Mouse (Mus musculus) olfactory bulb, adult 2 months (tissue): ENCODE measurements around the gene Gm5617. TPM values are rescaled to one million over a fixed set of nuclear protein-coding genes. Genes with fewer than 3 reads are reported as not detected.

Source experiments
- H3K27ac ChIP-seq: fragments of 200-500 bp; 2 replicates; pipeline ENCODE4 v1.5.1; 2012; ENCODE audit warnings: low read depth, low read length; ENCODE audit not compliant: insufficient read depth
- H3K4me1 ChIP-seq: fragments of 200-500 bp; 2 replicates; pipeline ENCODE4 v1.6.1; 2012; ENCODE audit warnings: low read length; ENCODE audit not compliant: control insufficient read depth, insufficient read depth
- H3K4me3 ChIP-seq: fragments of 200-500 bp; 2 replicates; pipeline ENCODE4 v1.5.1; 2012; ENCODE audit warnings: mild to moderate bottlenecking, low read depth, low read length, moderate library complexity; ENCODE audit not compliant: insufficient read depth
- CTCF ChIP-seq: fragments of 200-500 bp; IDR thresholded peaks from 2 replicates; pipeline ENCODE4 v1.5.1; 2012; ENCODE audit warnings: low read depth, mild to moderate bottlenecking, low read length, moderate library complexity; ENCODE audit not compliant: insufficient read depth
- POLR2A ChIP-seq: fragments of 200-500 bp; IDR thresholded peaks from 2 replicates; pipeline ENCODE4 v1.6.1; 2012; ENCODE audit warnings: mild to moderate bottlenecking, low read depth, low read length, moderate library complexity; ENCODE audit not compliant: insufficient read depth
- WGBS: fragments of 180-500 bp; shearing (Covaris S2); methylation state at CpG from one replicate; pipeline ENCODE4 v1.1.7; 2018; 5-methylcytosine and 5-hydroxymethylcytosine counted together
- polyA plus RNA-seq: library from polyadenylated mRNA; stranded (reverse); fragments of >200 nt; gene quantifications from 2 replicates; pipeline ENCODE4 v1.2.4, GENCODE M21; 2012; ENCODE audit warnings: low replicate concordance; ENCODE audit not compliant: missing spikeins, insufficient read depth, insufficient read length

Gene Gm5617
- polyA plus RNA-seq, 1 experiment = not detected

DNA sequence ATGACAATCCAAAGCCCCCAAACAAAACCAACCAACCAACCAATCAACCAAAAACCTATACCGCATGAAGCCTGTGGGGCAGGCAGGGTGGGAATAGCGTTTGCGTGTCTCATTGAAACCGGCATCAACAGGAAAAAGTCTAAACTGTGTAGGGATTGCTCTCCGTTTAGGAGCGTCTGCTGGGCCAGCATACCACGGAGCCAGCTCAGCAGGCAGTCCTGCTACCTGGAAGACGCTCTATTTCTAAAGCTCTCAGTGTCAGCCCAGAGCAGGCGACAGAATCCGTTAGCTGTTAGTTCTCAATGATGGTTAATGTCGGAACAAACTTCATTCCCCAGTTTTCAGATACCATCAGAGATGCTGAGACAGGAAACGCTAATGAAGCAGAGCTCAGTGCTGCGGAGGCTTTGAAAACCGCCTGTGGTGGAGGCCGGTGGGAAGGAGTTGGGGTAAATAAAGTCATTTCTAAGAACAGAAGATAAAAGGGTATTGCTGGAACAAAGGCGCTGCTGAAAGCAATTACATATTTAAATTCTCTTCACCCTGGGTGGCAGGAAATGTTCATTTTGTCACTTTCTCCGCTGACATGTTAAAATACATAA is 42.9 kb downstream of the Gm5617 start:
- Histone ChIP-seq H3K4me1 (peaks cover 7% of the 10 kb centered on the region; the same call in 1 of the 2 replicates), H3K4me3 (no peak overlapping the region), H3K27ac (no peak overlapping the region)
- no peak for TF ChIP-seq POLR2A
- TF ChIP-seq CTCF = no peak
- 11% methylated on average over 17 of the region's 17 CpGs for WGBS

DNA sequence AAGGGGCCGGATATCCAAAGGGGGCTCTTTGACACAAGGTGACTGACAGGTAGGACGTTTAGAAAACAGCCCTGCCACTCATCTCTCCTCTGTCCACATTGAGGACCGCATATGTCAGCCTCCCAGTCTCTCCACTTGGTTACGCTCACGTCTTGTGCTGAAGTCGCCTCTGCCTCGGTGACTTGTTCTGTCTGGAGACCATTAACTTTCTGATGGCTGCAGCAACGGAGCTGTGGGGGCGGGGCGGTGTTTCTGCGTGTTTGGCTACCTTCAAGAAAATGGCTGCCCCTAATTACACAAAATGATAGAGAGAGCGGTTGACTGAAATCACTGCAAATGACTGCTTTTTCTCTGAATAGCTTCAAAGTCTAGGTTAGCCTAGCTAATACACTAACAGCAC is 43.4 kb downstream of the Gm5617 start:
- Histone ChIP-seq H3K4me3 (no peak overlapping the region), H3K4me1 (peaks cover 7% of the 10 kb centered on the region; the same call in 1 of the 2 replicates), H3K27ac (no peak overlapping the region)
- WGBS = 10% methylated on average over 12 of the region's 12 CpGs
- TF ChIP-seq CTCF (no peak), POLR2A (no peak)

Other genes starting within 250 kb of the Gm5617 start
- gene Nxpe2, start 142.0 kb upstream of the Gm5617 start, polyA plus RNA-seq = not detected in 2 replicates
- gene Rexo2, start 14.8 kb upstream of the Gm5617 start, polyA plus RNA-seq = not detected in 2 replicates
- gene Rbm7, start 143 bp upstream of the Gm5617 start, polyA plus RNA-seq = not detected in 2 replicates
- not detected in 2 replicates for gene Nnmt, start 109.7 kb downstream of the Gm5617 start, polyA plus RNA-seq